Mouse (Mus musculus) midbrain, embryonic 16.5 days (tissue): ENCODE measurements around the gene Ankrd65. TPM values are rescaled to one million over a fixed set of nuclear protein-coding genes. Genes with fewer than 3 reads are reported as not detected.

Experiments
- ATAC-seq: fragments of 200-750 bp; cut with Nextera tagmentation; 2 replicates; pipeline ENCODE4 v1.8.0; 2017; ENCODE audit warnings: moderate TSS enrichment
- H3K27ac ChIP-seq: fragments of 300-500 bp; sonication (generic); 2 replicates; pipeline ENCODE4 v1.5.1; 2014; ENCODE audit warnings: mild to moderate bottlenecking, low read length, mixed read lengths
- H3K27me3 ChIP-seq: fragments of 300-500 bp; sonication (generic); 2 replicates; pipeline ENCODE4 v1.6.1; 2014; ENCODE audit warnings: low read depth, low read length, mixed read lengths; ENCODE audit not compliant: control insufficient read depth, insufficient read depth
- H3K36me3 ChIP-seq: fragments of 300-500 bp; sonication (generic); 2 replicates; pipeline ENCODE4 v1.6.1; 2014; ENCODE audit warnings: mild to moderate bottlenecking, low read length, moderate library complexity, mixed read lengths; ENCODE audit not compliant: control insufficient read depth, insufficient read depth
- H3K4me1 ChIP-seq: fragments of 300-500 bp; sonication (generic); 2 replicates; pipeline ENCODE4 v1.6.1; 2014; ENCODE audit warnings: mild to moderate bottlenecking, low read length, mixed read lengths; ENCODE audit not compliant: control insufficient read depth, insufficient read depth
- H3K4me2 ChIP-seq: fragments of 300-500 bp; sonication (generic); 2 replicates; pipeline ENCODE4 v1.6.1; 2014; ENCODE audit warnings: mild to moderate bottlenecking, low read length, mixed read lengths
- H3K4me3 ChIP-seq: fragments of 300-500 bp; sonication (generic); 2 replicates; pipeline ENCODE4 v1.5.1; 2014; ENCODE audit warnings: low read depth, mild to moderate bottlenecking, low read length, moderate library complexity, mixed read lengths
- H3K9ac ChIP-seq: fragments of 300-500 bp; sonication (generic); 2 replicates; pipeline ENCODE4 v1.6.1; 2014; ENCODE audit warnings: low read depth, low read length, mixed read lengths
- H3K9me3 ChIP-seq: fragments of 300-500 bp; sonication (generic); replicated peaks from 2 replicates; pipeline ENCODE4 v1.6.1; 2014; ENCODE audit warnings: mild to moderate bottlenecking, low read length, mixed read lengths; ENCODE audit not compliant: control insufficient read depth, poor library complexity, severe bottlenecking
- WGBS: fragments of 180-500 bp; shearing (Covaris S2); extraction: QIAGEN DNeasy Blood & Tissue Kit; methylation state at CpG from one replicate; pipeline ENCODE4 v1.1.7; 2014; 5-methylcytosine and 5-hydroxymethylcytosine counted together
- microRNA-seq: library from miRNA; unstranded; fragments of <30 nt; microRNA quantifications from one replicate; pipeline ENCODE4, GENCODE M21; 2017
- polyA plus RNA-seq: library from polyadenylated mRNA; unstranded; fragments of >200 nt; fragmentation: Nextera tagmentation; extraction: Ambion mirVana; gene quantifications from 2 replicates; pipeline ENCODE4 v1.2.1, GENCODE M21; 2015

Gene Ankrd65
- polyA plus RNA-seq, 1 experiment from 2014 or later, result not detected

DNA sequence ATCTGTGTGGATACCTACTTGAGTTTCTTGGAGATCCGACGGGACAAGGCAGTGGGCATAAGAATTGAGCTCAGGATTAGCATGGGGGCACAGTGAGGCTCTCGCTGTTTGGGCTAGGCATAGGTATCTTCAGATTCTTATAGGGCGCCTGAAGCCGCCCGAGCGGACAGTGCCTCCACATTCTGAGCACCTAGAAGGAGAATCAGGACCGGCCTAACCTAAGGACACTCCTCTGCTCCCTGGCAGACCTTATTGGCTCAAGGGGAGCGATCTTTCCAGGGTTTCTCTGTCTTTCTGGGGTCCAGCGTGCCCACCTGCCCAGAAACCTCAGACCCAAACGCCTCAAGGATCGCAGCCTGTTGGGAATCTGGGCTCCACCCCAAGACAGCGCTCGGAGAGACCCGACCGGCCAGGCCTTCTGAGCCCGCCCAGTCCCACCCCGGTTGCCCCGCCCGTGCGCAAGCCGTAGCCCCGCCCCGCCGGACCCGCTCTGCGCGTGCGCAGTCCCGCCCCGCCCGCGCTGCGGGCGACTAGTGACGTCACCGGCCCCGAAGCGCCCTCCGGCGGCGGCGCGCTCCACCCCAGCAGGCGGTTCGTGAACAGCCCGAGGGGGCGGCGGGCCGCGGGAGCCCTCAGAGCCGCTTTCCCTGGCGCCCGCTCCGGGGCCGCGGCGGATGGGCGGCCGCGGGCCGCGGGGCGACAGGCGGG is 56.8 kb downstream of the Ankrd65 start, which contains the start of gene Dvl1:
TSS of gene Dvl1 (plus strand) at position 532 of the 708 bp plus-strand sequence.
- peaks cover 33% of the 10 kb centered on the region for H3K4me1 ChIP-seq
- H3K36me3 ChIP-seq, result no peaks in the 10 kb centered on the region
- no peaks in the 10 kb centered on the region for H3K9me3 ChIP-seq
- peak within 1 kb of the TSS; percentile 79 for H3K4me3 ChIP-seq
- H3K27me3 ChIP-seq, result no peaks in the 10 kb centered on the region
- peak within 1 kb of the TSS; percentile 95 for H3K4me2 ChIP-seq
- 2% methylated on average over 43 of the region's 65 CpGs for WGBS
- H3K27ac ChIP-seq, result peak within 1 kb of the TSS; percentile 85
- peak within 1 kb of the TSS; percentile 88 for H3K9ac ChIP-seq
- peak; percentile 89 for ATAC-seq

GRCm38 (mm10) chr4:155847591-155848352 is 57.5 kb downstream of the Ankrd65 start:
- Histone ChIP-seq H3K27me3 (no peaks in the 10 kb centered on the region), H3K9me3 (no peaks in the 10 kb centered on the region), H3K4me3 (peak overlapping the region; percentile 79), H3K9ac (peak overlapping the region; percentile 88), H3K36me3 (no peaks in the 10 kb centered on the region), H3K4me1 (peaks cover 33% of the 10 kb centered on the region), H3K27ac (peak overlapping the region; percentile 85), H3K4me2 (peak overlapping the region; percentile 95)
- peak; percentile 61 for ATAC-seq
- WGBS, result 1% methylated on average over 47 of the region's 69 CpGs

DNA sequence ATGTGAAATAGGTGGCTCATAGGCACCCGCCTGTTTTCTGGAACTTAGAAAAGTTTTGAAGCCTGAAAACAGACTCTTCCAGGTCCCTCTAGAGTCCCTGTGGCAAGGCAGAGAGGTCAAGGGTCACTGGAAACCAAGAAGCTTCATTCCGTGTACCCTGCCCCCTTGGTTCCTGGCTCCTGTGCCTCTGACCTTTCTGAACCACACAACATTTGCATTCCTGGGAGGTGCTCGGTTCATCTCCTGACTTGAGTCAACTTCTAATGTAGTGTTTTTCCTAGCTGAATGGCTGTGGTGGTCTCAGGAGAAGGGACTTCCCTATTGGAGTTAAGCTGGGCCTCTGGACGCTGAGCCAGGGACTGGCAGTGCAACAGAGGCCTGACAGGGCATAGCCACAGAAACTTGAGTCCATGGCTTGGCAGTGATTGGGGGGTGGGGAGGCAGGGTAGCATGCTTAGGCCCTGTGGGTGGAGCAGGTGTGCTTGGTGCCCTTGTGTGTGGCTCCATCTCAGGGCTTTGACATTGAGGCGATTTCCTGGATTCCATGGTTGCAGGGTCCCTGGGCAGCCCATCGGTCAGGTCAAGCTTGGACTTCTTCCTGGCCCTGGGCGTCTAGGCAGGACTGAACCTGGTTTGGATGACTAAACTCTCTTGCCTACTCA is 58.3 kb downstream of the Ankrd65 start:
- no peak for ATAC-seq
- no peaks in the 10 kb centered on the region for H3K36me3 ChIP-seq
- H3K27ac ChIP-seq, result no peak overlapping the region
- H3K4me3 ChIP-seq, result peak overlapping the region; percentile 79
- peak overlapping the region; percentile 95 for H3K4me2 ChIP-seq
- peak overlapping the region; percentile 88 for H3K9ac ChIP-seq
- H3K4me1 ChIP-seq, result peaks cover 33% of the 10 kb centered on the region
- WGBS, result 60% methylated on average over 7 of the region's 7 CpGs
- H3K9me3 ChIP-seq, result no peaks in the 10 kb centered on the region
- no peaks in the 10 kb centered on the region for H3K27me3 ChIP-seq

Small RNA genes lying within 50 kb of the gene (microRNA-seq; reads per million reads assigned to microRNA genes)
- gene Gm27743, result not detected

Other genes starting within 250 kb of the Ankrd65 start
- 77.1 and 79.9 TPM in 2 replicates for gene Nadk, start 228.1 kb upstream of the Ankrd65 start, polyA plus RNA-seq
- gene Slc35e2, start 189.0 kb upstream of the Ankrd65 start, polyA plus RNA-seq, result 14.7 and 15.5 TPM in 2 replicates
- 57.2 and 58.9 TPM in 2 replicates for gene Cdk11b, start 165.6 kb upstream of the Ankrd65 start, polyA plus RNA-seq
- not detected in 2 replicates for gene Gm10563, start 145.0 kb upstream of the Ankrd65 start, polyA plus RNA-seq
- gene Mmp23, start 137.1 kb upstream of the Ankrd65 start, polyA plus RNA-seq, result 3.1 and 4.6 TPM in 2 replicates
- gene Mib2, start 121.2 kb upstream of the Ankrd65 start, polyA plus RNA-seq, result 57.3 and 60.9 TPM in 2 replicates
- 11.4 and 12.2 TPM in 2 replicates for gene Fndc10, start 96.1 kb upstream of the Ankrd65 start, polyA plus RNA-seq
- 151 and 153 TPM in 2 replicates for gene Ssu72, start 85.6 kb upstream of the Ankrd65 start, polyA plus RNA-seq
- 22.0 and 25.3 TPM in 2 replicates for gene Tmem240, start 55.6 kb upstream of the Ankrd65 start, polyA plus RNA-seq
- gene Atad3a, start 29.3 kb upstream of the Ankrd65 start, polyA plus RNA-seq, result 87.9 and 93.2 TPM in 2 replicates
- gene Vwa1, start 15.7 kb upstream of the Ankrd65 start, polyA plus RNA-seq, result 31.0 and 31.5 TPM in 2 replicates
- gene Tmem88b, start 4.6 kb upstream of the Ankrd65 start, polyA plus RNA-seq, result 0.85 and 1.1 TPM in 2 replicates
- 243 and 257 TPM in 2 replicates for gene Mrpl20, start 12.4 kb downstream of the Ankrd65 start, polyA plus RNA-seq
- gene Ccnl2, start 22.1 kb downstream of the Ankrd65 start, polyA plus RNA-seq, result 148 and 154 TPM in 2 replicates
- gene Aurkaip1, start 40.8 kb downstream of the Ankrd65 start, polyA plus RNA-seq, result 131 and 134 TPM in 2 replicates
- 16.9 and 21.1 TPM in 2 replicates for gene Mxra8, start 49.2 kb downstream of the Ankrd65 start, polyA plus RNA-seq
- gene Dvl1, start 57.0 kb downstream of the Ankrd65 start, polyA plus RNA-seq, result 10.3 and 11.0 TPM in 2 replicates
- gene Tas1r3, start 72.9 kb downstream of the Ankrd65 start, polyA plus RNA-seq, result 0.29 and 0.58 TPM in 2 replicates
- 25.1 and 28.1 TPM in 2 replicates for gene Cptp, start 79.0 kb downstream of the Ankrd65 start, polyA plus RNA-seq
- gene Ints11, start 79.1 kb downstream of the Ankrd65 start, polyA plus RNA-seq, result 75.7 and 78.7 TPM in 2 replicates
- gene Pusl1, start 101.3 kb downstream of the Ankrd65 start, polyA plus RNA-seq, result 56.3 and 63.9 TPM in 2 replicates
- 77.4 and 78.1 TPM in 2 replicates for gene Acap3, start 101.4 kb downstream of the Ankrd65 start, polyA plus RNA-seq
- gene Ube2j2, start 153.4 kb downstream of the Ankrd65 start, polyA plus RNA-seq, result 109 and 110 TPM in 2 replicates
- gene C1qtnf12, start 171.9 kb downstream of the Ankrd65 start, polyA plus RNA-seq, result 6.6 and 7.8 TPM in 2 replicates
- 37.8 and 41.0 TPM in 2 replicates for gene B3galt6, start 202.2 kb downstream of the Ankrd65 start, polyA plus RNA-seq
- gene Sdf4, start 202.4 kb downstream of the Ankrd65 start, polyA plus RNA-seq, result 112 and 114 TPM in 2 replicates
- 0.91 TPM in 1 of 2 replicates, not detected in the other for gene Tnfrsf4, start 223.4 kb downstream of the Ankrd65 start, polyA plus RNA-seq
- gene Tnfrsf18, start 235.7 kb downstream of the Ankrd65 start, polyA plus RNA-seq, result 2.0 and 2.4 TPM in 2 replicates